9 mouse cellular contexts compared by ENCODE assay signal in the genomic region with DNA sequence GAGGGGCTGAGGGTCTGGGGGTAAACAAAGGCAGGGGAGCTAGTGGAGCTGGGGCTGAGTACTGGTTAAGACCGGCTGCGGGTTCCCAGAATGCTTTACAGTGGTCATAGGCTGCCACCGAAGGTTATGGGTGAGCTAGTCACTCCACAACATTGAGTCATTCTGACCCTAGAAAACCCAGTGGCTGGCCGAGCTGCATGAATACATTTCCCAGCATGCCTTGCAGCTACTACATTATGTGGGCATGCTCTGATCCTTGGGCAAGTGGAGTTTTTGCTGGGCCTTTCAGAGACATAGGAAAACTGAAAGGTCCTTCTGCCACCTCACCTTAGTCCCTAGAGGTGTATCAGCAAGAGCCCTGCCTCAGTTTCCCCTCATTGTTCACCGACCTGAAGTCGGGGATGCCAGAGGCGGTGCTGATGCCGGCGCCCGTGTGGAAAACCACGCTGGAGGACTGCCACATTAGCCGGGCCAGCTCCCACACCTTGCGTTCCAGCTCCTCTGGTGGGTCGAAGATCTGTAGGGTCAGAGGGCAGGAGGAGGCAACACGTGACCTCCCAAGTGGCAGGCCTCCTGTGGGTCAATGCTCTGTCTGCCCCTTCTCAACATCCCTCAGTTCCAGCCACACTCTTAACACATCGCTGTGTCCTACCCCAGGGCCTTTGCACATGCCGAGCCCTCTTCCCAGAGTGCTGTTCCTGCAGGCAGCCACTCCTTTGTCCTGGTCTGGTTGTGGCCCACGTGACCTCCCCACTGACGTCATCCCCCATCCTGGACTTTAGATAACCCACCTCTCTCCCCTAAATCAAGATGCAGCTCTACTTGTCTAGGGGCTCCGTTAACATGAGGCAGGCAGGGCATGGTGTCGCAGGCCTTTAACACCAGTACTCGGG. TPM values are rescaled to one million over a fixed set of nuclear protein-coding genes. Genes with fewer than 3 reads are reported as not detected.
DNase-seq lines count a peak whose midpoint lies in the region; ATAC-seq and TF ChIP-seq lines count a peak whose summit lies in the region.
"Had no signal": no experiment of that assay in that cellular context is flagged by ENCODE, and none has a peak within 500 bp of the region (broad histone marks: within the 10 kb centered on the region; RNA-seq: fewer than 3 reads in every experiment).

No protein-coding gene starts in this region.

- H3K4me1 ChIP-seq in testis, adult 2 months (ENCODE audit: control insufficient read depth, insufficient read depth, low read length), result peaks cover 28% of the 10 kb centered on the region
- H3K4me1 ChIP-seq in intestine, embryonic 15.5 days (replicated peaks), result peaks cover 15% of the 10 kb centered on the region
- H3K4me1 ChIP-seq in neural tube, embryonic 12.5 days, result peaks cover 19% of the 10 kb centered on the region

- H3K9ac ChIP-seq in intestine, embryonic 15.5 days, result peak overlapping the region; percentile 66
- peak overlapping the region; percentile 77 for H3K9ac ChIP-seq in neural tube, embryonic 12.5 days

- H3K4me3 ChIP-seq in testis, adult 2 months (ENCODE audit: control insufficient read depth, low read depth, low read length), result peak overlapping the region; percentile 86
- H3K4me3 ChIP-seq in intestine, embryonic 15.5 days (replicated peaks), result peak overlapping the region; percentile 66
- peak overlapping the region; percentile 72 for H3K4me3 ChIP-seq in neural tube, embryonic 12.5 days

- H3K9me3 ChIP-seq in intestine, embryonic 15.5 days, result no peaks in the 10 kb centered on the region
- H3K9me3 ChIP-seq in neural tube, embryonic 12.5 days, result no peaks in the 10 kb centered on the region

- WGBS in intestine, embryonic 15.5 days, result 84% methylated on average over 22 of the region's 22 CpGs
- whole genome bisulfite sequencing in neural tube, embryonic 12.5 days, result 89% methylated on average over 22 of the region's 22 CpGs

- peak; percentile 7 for ATAC-seq in intestine, embryonic 15.5 days
- ATAC-seq in neural tube, embryonic 12.5 days (ENCODE audit: low FRiP score, low read depth), result peak; percentile 18
- ATAC-seq in megakaryocyte-erythroid progenitor cell, adult 5-6 weeks (replicated peaks; ENCODE audit: low FRiP score, low TSS enrichment, poor library complexity, severe bottlenecking), result no peak

- TF ChIP-seq CTCF in testis, adult 2 months (IDR thresholded peaks at IDR 0.05; ENCODE audit: control insufficient read depth, insufficient read depth, insufficient replicate concordance, low read depth, low read length), result no peak

- H3K27me3 ChIP-seq in testis, adult 2 months (ENCODE audit: control insufficient read depth, insufficient read depth, low read length), result no peaks in the 10 kb centered on the region
- no peaks in the 10 kb centered on the region for H3K27me3 ChIP-seq in intestine, embryonic 15.5 days (replicated peaks)
- H3K27me3 ChIP-seq in neural tube, embryonic 12.5 days (replicated peaks), result no peaks in the 10 kb centered on the region; the same call in 1 of the 2 replicates
- H3K27me3 ChIP-seq: Patski had no signal

- H3K36me3 ChIP-seq in testis, adult 2 months (ENCODE audit: control insufficient read depth, insufficient read depth, low read length), result no peaks in the 10 kb centered on the region; the same call in 1 of the 2 replicates
- peaks cover 14% of the 10 kb centered on the region for H3K36me3 ChIP-seq in intestine, embryonic 15.5 days
- H3K36me3 ChIP-seq in neural tube, embryonic 12.5 days, result peaks cover 43% of the 10 kb centered on the region

- H3K4me2 ChIP-seq in intestine, embryonic 15.5 days (replicated peaks), result peak overlapping the region; percentile 79
- peak overlapping the region; percentile 76 for H3K4me2 ChIP-seq in neural tube, embryonic 12.5 days (replicated peaks)

- DNase-seq in cerebellum, adult 11-12 months, result peak; percentile 70
- no peak for DNase-seq in cerebellum, postnatal 4 days (ENCODE audit: low spot score in 2 of 2)
- no peak for DNase-seq in testis, postnatal 14 days (ENCODE audit: low spot score)
- no peak for DNase-seq in right cerebral cortex, postnatal 4 days

- no peak overlapping the region for H3K27ac ChIP-seq in testis, adult 2 months (ENCODE audit: control insufficient read depth, insufficient read depth, low read depth, low read length)
- peak overlapping the region; percentile 83; the same call in 1 of the 2 replicates for H3K27ac ChIP-seq in intestine, embryonic 15.5 days
- no peak overlapping the region for H3K27ac ChIP-seq in neural tube, embryonic 12.5 days

- no peak for TF ChIP-seq POLR2A in testis, adult 2 months (IDR thresholded peaks at IDR 0.05; ENCODE audit: control insufficient read depth, low read depth, low read length)

RNA-seq across cellular contexts. Expression of a gene that starts 1.2 kb away (rescaled TPM):
- 6.7 and 7.2 TPM in 2 replicates for polyA plus RNA-seq in testis, adult 2 months (2012; rRNA removed)
- 28.9 and 33.3 TPM in 2 replicates for polyA plus RNA-seq in intestine, embryonic 15.5 days (2015; fragmentation: Nextera tagmentation; extraction: Ambion mirVana)
- polyA plus RNA-seq in neural tube, embryonic 12.5 days (2016; fragmentation: Nextera tagmentation; extraction: Ambion mirVana), result 53.3 and 56.6 TPM in 2 replicates
- total RNA-seq in megakaryocyte-erythroid progenitor cell, adult 5-6 weeks (2014; fragmentation: Nextera tagmentation), result 13.7 and 18.3 TPM in 2 replicates
- total RNA-seq in megakaryocyte-erythroid progenitor cell, adult 5-6 weeks (2017), result 2.1 and 5.5 TPM in 2 replicates

RNA-seq across cellular contexts. Expression of a gene that starts 2.0 kb away (rescaled TPM):
- 17.3 and 20.4 TPM in 2 replicates for polyA plus RNA-seq in testis, adult 2 months (2012; rRNA removed)
- polyA plus RNA-seq in intestine, embryonic 15.5 days (2015; fragmentation: Nextera tagmentation; extraction: Ambion mirVana), result 8.4 and 9.8 TPM in 2 replicates
- 8.8 and 9.0 TPM in 2 replicates for polyA plus RNA-seq in neural tube, embryonic 12.5 days (2016; fragmentation: Nextera tagmentation; extraction: Ambion mirVana)
- 7.7 and 10.4 TPM in 2 replicates for total RNA-seq in megakaryocyte-erythroid progenitor cell, adult 5-6 weeks (2014; fragmentation: Nextera tagmentation)
- total RNA-seq in megakaryocyte-erythroid progenitor cell, adult 5-6 weeks (2017), result 2.1 and 3.0 TPM in 2 replicates

RNA-seq across cellular contexts. Expression of a gene that starts 20.3 kb away (rescaled TPM):
- 0.47 and 0.68 TPM in 2 replicates for polyA plus RNA-seq in testis, adult 2 months (2012; rRNA removed)
- 0.85 and 1.00 TPM in 2 replicates for polyA plus RNA-seq in intestine, embryonic 15.5 days (2015; fragmentation: Nextera tagmentation; extraction: Ambion mirVana)
- polyA plus RNA-seq in neural tube, embryonic 12.5 days (2016; fragmentation: Nextera tagmentation; extraction: Ambion mirVana), result 1.4 and 2.3 TPM in 2 replicates
- 3.4 and 4.5 TPM in 2 replicates for total RNA-seq in megakaryocyte-erythroid progenitor cell, adult 5-6 weeks (2014; fragmentation: Nextera tagmentation)
- 2.8 and 4.6 TPM in 2 replicates for total RNA-seq in megakaryocyte-erythroid progenitor cell, adult 5-6 weeks (2017)

RNA-seq across cellular contexts. Expression of a gene that starts 22.5 kb away (rescaled TPM):
- 0.34 and 0.48 TPM in 2 replicates for polyA plus RNA-seq in testis, adult 2 months (2012; rRNA removed)
- polyA plus RNA-seq in intestine, embryonic 15.5 days (2015; fragmentation: Nextera tagmentation; extraction: Ambion mirVana), result 3.9 and 4.6 TPM in 2 replicates
- polyA plus RNA-seq in neural tube, embryonic 12.5 days (2016; fragmentation: Nextera tagmentation; extraction: Ambion mirVana), result 6.1 and 6.2 TPM in 2 replicates
- 4.5 and 4.6 TPM in 2 replicates for total RNA-seq in megakaryocyte-erythroid progenitor cell, adult 5-6 weeks (2014; fragmentation: Nextera tagmentation)
- 4.2 and 6.6 TPM in 2 replicates for total RNA-seq in megakaryocyte-erythroid progenitor cell, adult 5-6 weeks (2017)

RNA-seq across cellular contexts. Expression of a gene that starts 25.5 kb away (rescaled TPM):
- polyA plus RNA-seq in testis, adult 2 months (2012; rRNA removed), result 16.5 and 16.9 TPM in 2 replicates
- polyA plus RNA-seq in intestine, embryonic 15.5 days (2015; fragmentation: Nextera tagmentation; extraction: Ambion mirVana), result 19.9 and 26.0 TPM in 2 replicates
- 6.4 and 7.3 TPM in 2 replicates for polyA plus RNA-seq in neural tube, embryonic 12.5 days (2016; fragmentation: Nextera tagmentation; extraction: Ambion mirVana)
- total RNA-seq in megakaryocyte-erythroid progenitor cell, adult 5-6 weeks (2014; fragmentation: Nextera tagmentation), result 7.9 and 14.3 TPM in 2 replicates
- 3.5 and 14.3 TPM in 2 replicates for total RNA-seq in megakaryocyte-erythroid progenitor cell, adult 5-6 weeks (2017)
